Mouse (Mus musculus): ENCODE data around the gene Acbd7. TPM values are rescaled to one million over a fixed set of nuclear protein-coding genes. Genes with fewer than 3 reads are reported as not detected.

The Acbd7 gene
- polyA plus RNA-seq (2017; shearing (Covaris generic)), result under 1 TPM in 1 of 2 experiments, not detected in 1; 0.92 TPM

DNA sequence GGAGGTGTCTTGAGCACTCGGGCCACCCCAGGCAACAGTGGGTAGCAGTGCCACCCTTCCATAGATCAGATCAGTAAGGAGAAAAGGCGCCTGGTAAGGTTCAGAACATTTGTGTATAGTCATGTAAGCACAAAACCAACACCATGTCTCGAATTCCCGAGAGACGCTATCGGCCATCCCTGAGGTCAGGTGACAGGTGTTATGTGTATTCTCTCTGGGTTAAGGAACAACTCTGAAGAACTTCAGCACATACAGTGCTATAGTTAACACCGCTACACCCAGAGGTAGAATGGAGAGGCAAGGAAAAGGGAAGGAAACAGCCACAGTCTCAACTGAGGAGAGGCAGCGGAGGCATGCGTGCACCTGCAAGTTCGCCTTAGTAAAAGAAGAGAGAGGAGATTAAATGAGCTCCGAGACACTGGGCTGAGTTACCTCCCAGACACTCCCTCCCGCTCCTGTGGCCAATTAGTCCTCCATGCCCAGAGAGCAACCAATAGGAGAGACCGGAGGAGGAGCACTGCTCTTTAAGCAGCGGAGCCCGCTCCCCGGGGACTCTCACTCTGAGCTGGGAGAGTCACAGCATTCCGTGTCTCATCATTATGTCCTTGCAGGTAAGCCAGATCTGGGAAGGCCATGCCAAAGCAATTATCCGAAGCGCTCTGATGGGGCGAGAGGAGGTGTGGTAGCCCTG lies at the start of gene Acbd7:
Gene Acbd7 (plus strand): TSS at position 558 of the 691 bp plus-strand sequence.

DNA sequence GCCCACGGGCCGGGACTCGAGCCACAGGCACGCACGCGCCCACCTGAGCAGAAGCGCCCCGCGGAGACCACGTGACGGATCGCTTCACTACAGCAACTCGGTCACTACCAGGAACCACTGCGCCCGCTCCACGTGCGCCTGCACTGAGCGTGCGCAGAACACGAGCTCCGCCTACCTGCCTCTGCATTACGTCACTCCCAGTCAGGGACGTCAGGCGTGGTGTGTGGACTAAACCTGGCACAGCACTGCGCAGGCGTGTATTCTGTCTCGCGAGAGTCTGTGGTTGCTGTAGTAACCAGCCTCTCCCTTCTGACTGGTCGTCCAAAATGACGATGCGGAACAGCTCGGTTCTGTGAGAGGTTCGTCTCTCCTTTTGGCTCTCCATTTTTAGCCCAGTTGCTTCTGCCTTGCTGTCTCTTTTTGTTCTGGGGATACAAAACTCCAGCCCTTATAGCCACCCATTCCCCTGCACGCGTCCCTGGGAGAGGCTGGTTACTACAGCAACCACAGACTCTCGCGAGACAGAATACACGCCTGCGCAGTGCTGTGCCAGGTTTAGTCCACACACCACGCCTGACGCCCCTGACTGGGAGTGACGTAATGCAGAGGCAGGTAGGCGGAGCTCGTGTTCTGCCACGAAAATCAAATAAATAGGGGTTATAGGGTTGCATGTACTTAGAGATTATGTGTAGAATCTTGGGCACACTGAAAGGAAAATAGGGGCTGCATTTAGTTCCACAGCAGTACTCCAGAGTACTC lies 3.3 kb upstream of the Acbd7 start, which contains the start of gene Rpp38:
Gene Rpp38 (minus strand): TSS at position 160 of the 759 bp plus-strand sequence.

Other genes starting within 250 kb of the Acbd7 start
- gene Fam171a1, start 221.9 kb upstream of the Acbd7 start, polyA plus RNA-seq (2017; shearing (Covaris generic)), result under 1 TPM in 1 of 2 experiments, not detected in 1; 0.18 TPM
- 1 to 10 TPM; 8.4 to 9.2 TPM for gene Nmt2, start 52.0 kb upstream of the Acbd7 start, polyA plus RNA-seq (2017; shearing (Covaris generic))
- gene Rpp38, start 3.5 kb upstream of the Acbd7 start, polyA plus RNA-seq (2017; shearing (Covaris generic)), result 10 to 100 TPM; 15.2 to 21.5 TPM
- gene Olah, start 61.0 kb downstream of the Acbd7 start, polyA plus RNA-seq (2017; shearing (Covaris generic)), result not detected
- gene Meig1, start 86.5 kb downstream of the Acbd7 start, polyA plus RNA-seq (2017; shearing (Covaris generic)), result not detected
- gene Dclre1c, start 88.0 kb downstream of the Acbd7 start, polyA plus RNA-seq (2017; shearing (Covaris generic)), result 10 to 100 TPM; 15.3 to 16.8 TPM
- gene Suv39h2, start 138.9 kb downstream of the Acbd7 start, polyA plus RNA-seq (2017; shearing (Covaris generic)), result 1 to 10 TPM; 1.7 to 1.9 TPM
- 1 to 10 TPM; 4.1 to 4.5 TPM for gene Gm45902, start 176.6 kb downstream of the Acbd7 start, polyA plus RNA-seq (2017; shearing (Covaris generic))
- 100 to 1,000 TPM; 103 to 117 TPM for gene Hspa14, start 176.6 kb downstream of the Acbd7 start, polyA plus RNA-seq (2017; shearing (Covaris generic))
- under 1 TPM; 0.13 to 0.33 TPM for gene Cdnf, start 176.9 kb downstream of the Acbd7 start, polyA plus RNA-seq (2017; shearing (Covaris generic))
- gene Fam107b, start 234.3 kb downstream of the Acbd7 start, polyA plus RNA-seq (2017; shearing (Covaris generic)), result 100 to 1,000 TPM; 330 to 424 TPM